Mouse (Mus musculus) midbrain, embryonic 12.5 days (tissue): Measurements from ENCODE around the gene Slc13a4. TPM values are rescaled to one million over a fixed set of nuclear protein-coding genes. Genes with fewer than 3 reads are reported as not detected.

Experiments
- ATAC-seq: fragments of 200-750 bp; cut with Nextera tagmentation; 2 replicates; pipeline ENCODE4 v1.8.0; 2017; ENCODE audit warnings: low read depth, moderate TSS enrichment, moderate library complexity; ENCODE audit not compliant: low FRiP score
- H3K27ac ChIP-seq: fragments of 300-500 bp; sonication (generic); replicated peaks from 2 replicates; pipeline ENCODE4 v1.5.1; 2016; ENCODE audit warnings: mild to moderate bottlenecking
- H3K27me3 ChIP-seq: fragments of 300-500 bp; sonication (generic); 2 replicates; pipeline ENCODE4 v1.6.1; 2016; ENCODE audit warnings: mild to moderate bottlenecking
- H3K36me3 ChIP-seq: fragments of 300-500 bp; sonication (generic); 2 replicates; pipeline ENCODE4 v1.6.1; 2016
- H3K4me1 ChIP-seq: fragments of 300-500 bp; sonication (generic); 2 replicates; pipeline ENCODE4 v1.6.1; 2016
- H3K4me2 ChIP-seq: fragments of 300-500 bp; sonication (generic); replicated peaks from 2 replicates; pipeline ENCODE4 v1.6.1; 2016; ENCODE audit warnings: mild to moderate bottlenecking, moderate library complexity
- H3K4me3 ChIP-seq: fragments of 300-500 bp; sonication (generic); 2 replicates; pipeline ENCODE4 v1.5.1; 2016; ENCODE audit warnings: mild to moderate bottlenecking
- H3K9ac ChIP-seq: fragments of 300-500 bp; sonication (generic); replicated peaks from 2 replicates; pipeline ENCODE4 v1.6.1; 2016; ENCODE audit warnings: mild to moderate bottlenecking, moderate library complexity
- H3K9me3 ChIP-seq: fragments of 300-500 bp; sonication (generic); 2 replicates; pipeline ENCODE4 v1.6.1; 2016; ENCODE audit warnings: mild to moderate bottlenecking
- WGBS: fragments of 180-500 bp; shearing (Covaris S2); methylation state at CpG from one replicate; pipeline ENCODE4 v1.1.7; 2016; 5-methylcytosine and 5-hydroxymethylcytosine counted together
- polyA plus RNA-seq: library from polyadenylated mRNA; unstranded; fragments of >200 nt; fragmentation: Nextera tagmentation; extraction: Ambion mirVana; gene quantifications from 2 replicates; pipeline ENCODE4 v1.2.1, GENCODE M21; 2016

The Slc13a4 gene
- polyA plus RNA-seq, 1 experiment from 2014 or later, result 0.26 TPM

- no peak overlapping the region for H3K27ac ChIP-seq
- H3K27me3 ChIP-seq, result no peaks in the 10 kb centered on the region
- no peak overlapping the region for H3K4me2 ChIP-seq
- ATAC-seq, result no peak
- 15% methylated on average over 3 of the region's 3 CpGs for WGBS
- no peaks in the 10 kb centered on the region for H3K36me3 ChIP-seq
- H3K9ac ChIP-seq, result no peak overlapping the region
- no peak overlapping the region for H3K4me3 ChIP-seq
- no peaks in the 10 kb centered on the region for H3K9me3 ChIP-seq
- peaks cover 3% of the 10 kb centered on the region; the same call in 1 of the 2 replicates for H3K4me1 ChIP-seq
Observed at GRCm38 (mm10) chr6:35333632-35334031, 25.7 kb upstream of the Slc13a4 start.

GRCm38 (mm10) chr6:35330834-35331233 is 22.9 kb upstream of the Slc13a4 start:
- WGBS, result 68% methylated on average over 6 of the region's 6 CpGs
- H3K9me3 ChIP-seq, result no peaks in the 10 kb centered on the region
- H3K4me3 ChIP-seq, result no peak overlapping the region
- H3K36me3 ChIP-seq, result no peaks in the 10 kb centered on the region
- H3K9ac ChIP-seq, result no peak overlapping the region
- no peak for ATAC-seq
- no peak overlapping the region for H3K27ac ChIP-seq
- H3K4me2 ChIP-seq, result no peak overlapping the region
- no peaks in the 10 kb centered on the region for H3K4me1 ChIP-seq
- H3K27me3 ChIP-seq, result no peaks in the 10 kb centered on the region

- no peaks in the 10 kb centered on the region for H3K4me1 ChIP-seq
- no peak overlapping the region for H3K4me3 ChIP-seq
- no peak overlapping the region for H3K9ac ChIP-seq
- no peak overlapping the region for H3K27ac ChIP-seq
- ATAC-seq, result no peak
- no peak overlapping the region for H3K4me2 ChIP-seq
- H3K36me3 ChIP-seq, result no peaks in the 10 kb centered on the region
- WGBS, result 97% methylated on average over 12 of the region's 12 CpGs
- H3K27me3 ChIP-seq, result no peaks in the 10 kb centered on the region
- no peaks in the 10 kb centered on the region for H3K9me3 ChIP-seq
Observed at GRCm38 (mm10) chr6:35329956-35330355, 22.0 kb upstream of the Slc13a4 start.

- no peak within 1 kb of the TSS for H3K9ac ChIP-seq
- no peaks in the 10 kb centered on the region for H3K36me3 ChIP-seq
- H3K27me3 ChIP-seq, result no peaks in the 10 kb centered on the region
- no peak within 1 kb of the TSS for H3K4me3 ChIP-seq
- no peak within 1 kb of the TSS for H3K27ac ChIP-seq
- 81% methylated on average over 9 of the region's 9 CpGs for WGBS
- no peak for ATAC-seq
- no peak within 1 kb of the TSS for H3K4me2 ChIP-seq
- no peaks in the 10 kb centered on the region for H3K4me1 ChIP-seq
- H3K9me3 ChIP-seq, result no peaks in the 10 kb centered on the region
Observed at GRCm38 (mm10) chr6:35326111-35326515, 18.2 kb upstream of the Slc13a4 start, which contains the start of gene Fam180a. Gene Fam180a, minus strand, starts transcription at chr6:35326141.

- Histone ChIP-seq H3K4me3 (no peak overlapping the region), H3K27me3 (no peaks in the 10 kb centered on the region), H3K27ac (no peak overlapping the region), H3K4me1 (no peaks in the 10 kb centered on the region), H3K4me2 (no peak overlapping the region), H3K36me3 (no peaks in the 10 kb centered on the region), H3K9ac (no peak overlapping the region), H3K9me3 (no peaks in the 10 kb centered on the region)
- ATAC-seq, result no peak
- 78% methylated on average over 9 of the region's 9 CpGs for WGBS
Observed at GRCm38 (mm10) chr6:35324306-35324705, 16.4 kb upstream of the Slc13a4 start.

GRCm38 (mm10) chr6:35323046-35323445 is 15.1 kb upstream of the Slc13a4 start:
- H3K4me1 ChIP-seq, result no peaks in the 10 kb centered on the region
- no peak overlapping the region for H3K4me3 ChIP-seq
- H3K9me3 ChIP-seq, result no peaks in the 10 kb centered on the region
- no peak overlapping the region for H3K4me2 ChIP-seq
- ATAC-seq, result no peak
- H3K27ac ChIP-seq, result no peak overlapping the region
- no peaks in the 10 kb centered on the region for H3K27me3 ChIP-seq
- H3K36me3 ChIP-seq, result no peaks in the 10 kb centered on the region
- H3K9ac ChIP-seq, result no peak overlapping the region
- WGBS, result 79% methylated on average over 1 of the region's 1 CpGs

- H3K36me3 ChIP-seq, result no peaks in the 10 kb centered on the region
- no peak overlapping the region for H3K27ac ChIP-seq
- WGBS, result 82% methylated on average over 4 of the region's 4 CpGs
- no peak overlapping the region for H3K4me2 ChIP-seq
- no peaks in the 10 kb centered on the region for H3K27me3 ChIP-seq
- H3K9me3 ChIP-seq, result no peaks in the 10 kb centered on the region
- no peaks in the 10 kb centered on the region for H3K4me1 ChIP-seq
- ATAC-seq, result no peak
- H3K9ac ChIP-seq, result no peak overlapping the region
- no peak overlapping the region for H3K4me3 ChIP-seq
Observed at GRCm38 (mm10) chr6:35321105-35321504, 13.2 kb upstream of the Slc13a4 start.

- Histone ChIP-seq H3K4me2 (no peak overlapping the region), H3K4me1 (no peaks in the 10 kb centered on the region), H3K9ac (no peak overlapping the region), H3K4me3 (no peak overlapping the region), H3K27ac (no peak overlapping the region), H3K27me3 (no peaks in the 10 kb centered on the region), H3K36me3 (no peaks in the 10 kb centered on the region), H3K9me3 (no peaks in the 10 kb centered on the region)
- ATAC-seq, result no peak
- WGBS, result 82% methylated on average over 6 of the region's 6 CpGs
Observed at GRCm38 (mm10) chr6:35319850-35320249, 11.9 kb upstream of the Slc13a4 start.

- no peak overlapping the region for H3K4me3 ChIP-seq
- 92% methylated on average over 8 of the region's 8 CpGs for WGBS
- no peak overlapping the region for H3K27ac ChIP-seq
- no peak for ATAC-seq
- H3K27me3 ChIP-seq, result no peaks in the 10 kb centered on the region
- no peak overlapping the region for H3K4me2 ChIP-seq
- H3K9me3 ChIP-seq, result no peaks in the 10 kb centered on the region
- no peaks in the 10 kb centered on the region for H3K36me3 ChIP-seq
- no peak overlapping the region for H3K9ac ChIP-seq
- no peaks in the 10 kb centered on the region for H3K4me1 ChIP-seq
Observed at GRCm38 (mm10) chr6:35313520-35313919, 5.6 kb upstream of the Slc13a4 start.

- Histone ChIP-seq H3K36me3 (no peaks in the 10 kb centered on the region), H3K4me3 (no peak overlapping the region), H3K9ac (no peak overlapping the region), H3K4me1 (no peaks in the 10 kb centered on the region), H3K4me2 (no peak overlapping the region), H3K9me3 (no peaks in the 10 kb centered on the region), H3K27ac (no peak overlapping the region), H3K27me3 (no peaks in the 10 kb centered on the region)
- 74% methylated on average over 7 of the region's 7 CpGs for WGBS
- no peak for ATAC-seq
Observed at GRCm38 (mm10) chr6:35309406-35309805, 1.5 kb upstream of the Slc13a4 start.

GRCm38 (mm10) chr6:35307136-35307535 is 795 bp downstream of the Slc13a4 start:
- Histone ChIP-seq H3K4me2 (no peak overlapping the region), H3K36me3 (no peaks in the 10 kb centered on the region), H3K4me1 (no peaks in the 10 kb centered on the region), H3K4me3 (no peak overlapping the region), H3K27me3 (no peaks in the 10 kb centered on the region), H3K27ac (no peak overlapping the region), H3K9ac (no peak overlapping the region), H3K9me3 (no peaks in the 10 kb centered on the region)
- no peak for ATAC-seq
- WGBS, result 83% methylated on average over 13 of the region's 13 CpGs

GRCm38 (mm10) chr6:35303355-35303900 is 4.5 kb downstream of the Slc13a4 start:
- no peak for ATAC-seq
- H3K27ac ChIP-seq, result no peak overlapping the region
- 84% methylated on average over 11 of the region's 11 CpGs for WGBS
- no peak overlapping the region for H3K9ac ChIP-seq
- no peak overlapping the region for H3K4me2 ChIP-seq
- no peaks in the 10 kb centered on the region for H3K36me3 ChIP-seq
- no peaks in the 10 kb centered on the region for H3K9me3 ChIP-seq
- no peak overlapping the region for H3K4me3 ChIP-seq
- no peaks in the 10 kb centered on the region for H3K4me1 ChIP-seq
- no peaks in the 10 kb centered on the region for H3K27me3 ChIP-seq

- H3K27ac ChIP-seq, result no peak overlapping the region
- ATAC-seq, result no peak
- 98% methylated on average over 7 of the region's 7 CpGs for WGBS
Observed at GRCm38 (mm10) chr6:35302581-35302980, 5.3 kb downstream of the Slc13a4 start.

More at GRCm38 (mm10) chr6:35302581-35302980, 5.3 kb downstream of the Slc13a4 start:
- Histone ChIP-seq H3K9ac (no peak overlapping the region), H3K4me3 (no peak overlapping the region), H3K27me3 (no peaks in the 10 kb centered on the region), H3K4me1 (no peaks in the 10 kb centered on the region), H3K4me2 (no peak overlapping the region), H3K36me3 (no peaks in the 10 kb centered on the region), H3K9me3 (no peaks in the 10 kb centered on the region)
